Mouse (Mus musculus) midbrain, embryonic 12.5 days (tissue): ENCODE results near the gene Fundc2. TPM values are rescaled to one million over a fixed set of nuclear protein-coding genes. Genes with fewer than 3 reads are reported as not detected.

Source experiments
- ATAC-seq: fragments of 200-750 bp; cut with Nextera tagmentation; 2 replicates; pipeline ENCODE4 v1.8.0; 2017; ENCODE audit warnings: low read depth, moderate TSS enrichment, moderate library complexity; ENCODE audit not compliant: low FRiP score
- H3K27ac ChIP-seq: fragments of 300-500 bp; sonication (generic); replicated peaks from 2 replicates; pipeline ENCODE4 v1.5.1; 2016; ENCODE audit warnings: mild to moderate bottlenecking
- H3K27me3 ChIP-seq: fragments of 300-500 bp; sonication (generic); 2 replicates; pipeline ENCODE4 v1.6.1; 2016; ENCODE audit warnings: mild to moderate bottlenecking
- H3K36me3 ChIP-seq: fragments of 300-500 bp; sonication (generic); 2 replicates; pipeline ENCODE4 v1.6.1; 2016
- H3K4me1 ChIP-seq: fragments of 300-500 bp; sonication (generic); 2 replicates; pipeline ENCODE4 v1.6.1; 2016
- H3K4me2 ChIP-seq: fragments of 300-500 bp; sonication (generic); replicated peaks from 2 replicates; pipeline ENCODE4 v1.6.1; 2016; ENCODE audit warnings: mild to moderate bottlenecking, moderate library complexity
- H3K4me3 ChIP-seq: fragments of 300-500 bp; sonication (generic); 2 replicates; pipeline ENCODE4 v1.5.1; 2016; ENCODE audit warnings: mild to moderate bottlenecking
- H3K9ac ChIP-seq: fragments of 300-500 bp; sonication (generic); replicated peaks from 2 replicates; pipeline ENCODE4 v1.6.1; 2016; ENCODE audit warnings: mild to moderate bottlenecking, moderate library complexity
- H3K9me3 ChIP-seq: fragments of 300-500 bp; sonication (generic); 2 replicates; pipeline ENCODE4 v1.6.1; 2016; ENCODE audit warnings: mild to moderate bottlenecking
- WGBS: fragments of 180-500 bp; shearing (Covaris S2); methylation state at CpG from one replicate; pipeline ENCODE4 v1.1.7; 2016; 5-methylcytosine and 5-hydroxymethylcytosine counted together
- polyA plus RNA-seq: library from polyadenylated mRNA; unstranded; fragments of >200 nt; fragmentation: Nextera tagmentation; extraction: Ambion mirVana; gene quantifications from 2 replicates; pipeline ENCODE4 v1.2.1, GENCODE M21; 2016

Fundc2 gene
- 35.1 and 36.6 TPM in 2 replicates for polyA plus RNA-seq

- Histone ChIP-seq H3K9ac (peak within 1 kb of the TSS; percentile 47), H3K9me3 (no peaks in the 10 kb centered on the region), H3K27ac (no peak within 1 kb of the TSS; the same call in 1 of the 2 replicates), H3K4me3 (peak within 1 kb of the TSS; percentile 49), H3K36me3 (no peaks in the 10 kb centered on the region), H3K4me1 (no peaks in the 10 kb centered on the region), H3K27me3 (no peaks in the 10 kb centered on the region), H3K4me2 (peak within 1 kb of the TSS; percentile 50)
- peak; percentile 97 for ATAC-seq
- 15% methylated on average over 25 of the region's 25 CpGs for WGBS
Measured at GRCm38 (mm10) chrX:75382195-75382771, at the start of gene Fundc2, which contains the start of gene F8. Gene Fundc2 (plus strand): TSS chrX:75382399. Gene F8 (minus strand): TSS chrX:75382615.

- no peak overlapping the region for H3K4me2 ChIP-seq
- ATAC-seq: no peak
- no peaks in the 10 kb centered on the region for H3K4me1 ChIP-seq
- H3K27me3 ChIP-seq: no peaks in the 10 kb centered on the region
- no peak overlapping the region for H3K9ac ChIP-seq
- no peaks in the 10 kb centered on the region for H3K9me3 ChIP-seq
- no peak overlapping the region for H3K27ac ChIP-seq
- no peaks in the 10 kb centered on the region for H3K36me3 ChIP-seq
- no peak overlapping the region for H3K4me3 ChIP-seq
Measured at GRCm38 (mm10) chrX:75370197-75370596, 12.0 kb upstream of the Fundc2 start.

GRCm38 (mm10) chrX:75372666-75373425 lies 9.4 kb upstream of the Fundc2 start:
- Histone ChIP-seq H3K27ac (no peak overlapping the region), H3K4me2 (no peak overlapping the region), H3K9ac (no peak overlapping the region), H3K9me3 (no peaks in the 10 kb centered on the region), H3K4me3 (no peak overlapping the region), H3K36me3 (no peaks in the 10 kb centered on the region), H3K27me3 (no peaks in the 10 kb centered on the region), H3K4me1 (no peaks in the 10 kb centered on the region)
- 78% methylated on average over 2 of the region's 2 CpGs for WGBS
- no peak for ATAC-seq

GRCm38 (mm10) chrX:75376815-75377214 lies 5.4 kb upstream of the Fundc2 start:
- Histone ChIP-seq H3K9me3 (no peaks in the 10 kb centered on the region), H3K27me3 (no peaks in the 10 kb centered on the region), H3K36me3 (no peaks in the 10 kb centered on the region), H3K9ac (no peak overlapping the region), H3K4me3 (no peak overlapping the region), H3K4me1 (no peaks in the 10 kb centered on the region), H3K27ac (no peak overlapping the region), H3K4me2 (no peak overlapping the region)
- no peak for ATAC-seq

- Histone ChIP-seq H3K27me3 (no peaks in the 10 kb centered on the region), H3K9ac (no peak overlapping the region), H3K4me2 (no peak overlapping the region), H3K4me3 (no peak overlapping the region), H3K27ac (no peak overlapping the region), H3K36me3 (no peaks in the 10 kb centered on the region), H3K9me3 (no peaks in the 10 kb centered on the region), H3K4me1 (no peaks in the 10 kb centered on the region)
- WGBS: 81% methylated on average over 1 of the region's 1 CpGs
- ATAC-seq: no peak
Measured at GRCm38 (mm10) chrX:75381176-75381575, 1.0 kb upstream of the Fundc2 start.

- ATAC-seq: peak; percentile 50
- Histone ChIP-seq H3K4me2 (peak overlapping the region; percentile 50), H3K36me3 (no peaks in the 10 kb centered on the region), H3K4me1 (no peaks in the 10 kb centered on the region), H3K4me3 (peak overlapping the region; percentile 49), H3K9ac (no peak overlapping the region), H3K9me3 (no peaks in the 10 kb centered on the region), H3K27me3 (no peaks in the 10 kb centered on the region), H3K27ac (no peak overlapping the region)
- WGBS: 74% methylated on average over 5 of the region's 5 CpGs
Measured at GRCm38 (mm10) chrX:75381699-75382098, 500 bp upstream of the Fundc2 start.

- no peaks in the 10 kb centered on the region for H3K9me3 ChIP-seq
- H3K4me3 ChIP-seq: no peak overlapping the region
- ATAC-seq: no peak
- H3K27me3 ChIP-seq: no peaks in the 10 kb centered on the region
- no peak overlapping the region for H3K4me2 ChIP-seq
- H3K36me3 ChIP-seq: no peaks in the 10 kb centered on the region
- no peaks in the 10 kb centered on the region for H3K4me1 ChIP-seq
- H3K27ac ChIP-seq: no peak overlapping the region
- no peak overlapping the region for H3K9ac ChIP-seq
- 90% methylated on average over 1 of the region's 1 CpGs for WGBS
Measured at GRCm38 (mm10) chrX:75399471-75399870, 17.3 kb downstream of the Fundc2 start.

- Histone ChIP-seq H3K9ac (no peak overlapping the region), H3K27ac (no peak overlapping the region), H3K4me1 (no peaks in the 10 kb centered on the region), H3K36me3 (no peaks in the 10 kb centered on the region), H3K27me3 (no peaks in the 10 kb centered on the region), H3K4me3 (no peak overlapping the region), H3K9me3 (no peaks in the 10 kb centered on the region), H3K4me2 (no peak overlapping the region)
- WGBS: 67% methylated on average over 2 of the region's 2 CpGs
- ATAC-seq: no peak
Measured at GRCm38 (mm10) chrX:75402668-75403067, 20.5 kb downstream of the Fundc2 start.

- Histone ChIP-seq H3K4me1 (no peaks in the 10 kb centered on the region), H3K27ac (no peak overlapping the region), H3K4me3 (no peak overlapping the region), H3K9ac (no peak overlapping the region), H3K36me3 (no peaks in the 10 kb centered on the region), H3K4me2 (no peak overlapping the region), H3K27me3 (no peaks in the 10 kb centered on the region), H3K9me3 (no peaks in the 10 kb centered on the region)
- no peak for ATAC-seq
Measured at GRCm38 (mm10) chrX:75403350-75403749, 21.2 kb downstream of the Fundc2 start.

- no peak for ATAC-seq
- Histone ChIP-seq H3K4me3 (no peak overlapping the region), H3K36me3 (no peaks in the 10 kb centered on the region), H3K27ac (no peak overlapping the region), H3K27me3 (no peaks in the 10 kb centered on the region), H3K9ac (no peak overlapping the region), H3K4me1 (no peaks in the 10 kb centered on the region), H3K9me3 (no peaks in the 10 kb centered on the region), H3K4me2 (no peak overlapping the region)
- WGBS: 81% methylated on average over 1 of the region's 1 CpGs
Measured at GRCm38 (mm10) chrX:75409711-75410110, 27.5 kb downstream of the Fundc2 start.

- peak within 1 kb of the TSS; percentile 91 for H3K27ac ChIP-seq
- H3K4me1 ChIP-seq: no peaks in the 10 kb centered on the region
- no peaks in the 10 kb centered on the region for H3K9me3 ChIP-seq
- WGBS: 21% methylated on average over 50 of the region's 52 CpGs
- ATAC-seq: peak; percentile 100
- H3K4me3 ChIP-seq: peak within 1 kb of the TSS; percentile 53
- no peaks in the 10 kb centered on the region for H3K27me3 ChIP-seq
- H3K4me2 ChIP-seq: peak within 1 kb of the TSS; percentile 48
- peak within 1 kb of the TSS; percentile 57 for H3K9ac ChIP-seq
- H3K36me3 ChIP-seq: no peaks in the 10 kb centered on the region
Measured at GRCm38 (mm10) chrX:75415936-75416785, 34.0 kb downstream of the Fundc2 start, which contains the start of the genes Cmc4, Mtcp1 and Brcc3. Gene Cmc4 (minus strand): TSS chrX:75416584. Gene Mtcp1 (minus strand): TSS chrX:75416588. Gene Brcc3 (plus strand): TSS chrX:75416628.
